Mouse (Mus musculus) C2C12 (cell line): ENCODE results near the gene Tcea3. TPM values are rescaled to one million over a fixed set of nuclear protein-coding genes. Genes with fewer than 3 reads are reported as not detected.

Source experiments
- H3K27me3 ChIP-seq: one replicate; pipeline ENCODE4 v1.6.1; 2011; ENCODE audit not compliant: control insufficient read depth, insufficient read depth, insufficient read length
- H3K36me3 ChIP-seq: one replicate; pipeline ENCODE4 v1.6.1; 2011; ENCODE audit not compliant: control insufficient read depth, insufficient read depth
- H3K4me3 ChIP-seq: one replicate; pipeline ENCODE4 v1.5.1; 2011; ENCODE audit warnings: mild to moderate bottlenecking, control low read depth; ENCODE audit not compliant: poor library complexity, insufficient read depth, severe bottlenecking
- H3K79me2 ChIP-seq: one replicate; pipeline ENCODE4 v1.6.1; 2011; ENCODE audit not compliant: control insufficient read depth, insufficient read depth
- H3K79me3 ChIP-seq: one replicate; pipeline ENCODE4 v1.6.1; 2011; ENCODE audit warnings: low read depth, control low read depth
- H3ac ChIP-seq: one replicate; pipeline ENCODE3; 2011; ENCODE audit warnings: low read depth; ENCODE audit not compliant: control insufficient read depth, insufficient read length
- CEBPB ChIP-seq: IDR thresholded peaks from one replicate; pipeline ENCODE4 v1.6.1; 2011; ENCODE audit warnings: low read depth, mild to moderate bottlenecking, control low read depth, moderate library complexity
- CTCF ChIP-seq: IDR thresholded peaks from one replicate; pipeline ENCODE4 v1.5.1; 2011; ENCODE audit not compliant: control insufficient read depth, insufficient read depth, insufficient read length
- FOSL1 ChIP-seq: IDR thresholded peaks from one replicate; pipeline ENCODE4 v1.8.0; 2011; ENCODE audit warnings: mild to moderate bottlenecking, low read length; ENCODE audit not compliant: poor library complexity, insufficient read depth, severe bottlenecking
- MAX ChIP-seq: IDR thresholded peaks from one replicate; pipeline ENCODE4 v1.6.1; 2011; ENCODE audit warnings: mild to moderate bottlenecking, control low read depth
- MYOD1 ChIP-seq: IDR thresholded peaks from one replicate; pipeline ENCODE4 v1.6.1; 2011; ENCODE audit warnings: low read depth; ENCODE audit not compliant: control insufficient read depth, insufficient read length
- MYOG ChIP-seq: IDR thresholded peaks from one replicate; pipeline ENCODE4 v1.6.1; 2011; ENCODE audit not compliant: control insufficient read depth, insufficient read length; ENCODE audit errors: extremely low read depth
- USF1 ChIP-seq: IDR thresholded peaks from one replicate; pipeline ENCODE4 v1.6.1; 2011; ENCODE audit warnings: low read depth, mild to moderate bottlenecking, control low read depth, moderate library complexity
- polyA plus RNA-seq: library from polyadenylated mRNA; unstranded; fragments of >200 nt; fragmentation: generic; extraction: Trizol; gene quantifications from one replicate; pipeline ENCODE4 v1.2.1, GENCODE M21; 2012; ENCODE audit warnings: missing spikeins

Tcea3 gene
- polyA plus RNA-seq, 1 experiment = 2.8 TPM

DNA sequence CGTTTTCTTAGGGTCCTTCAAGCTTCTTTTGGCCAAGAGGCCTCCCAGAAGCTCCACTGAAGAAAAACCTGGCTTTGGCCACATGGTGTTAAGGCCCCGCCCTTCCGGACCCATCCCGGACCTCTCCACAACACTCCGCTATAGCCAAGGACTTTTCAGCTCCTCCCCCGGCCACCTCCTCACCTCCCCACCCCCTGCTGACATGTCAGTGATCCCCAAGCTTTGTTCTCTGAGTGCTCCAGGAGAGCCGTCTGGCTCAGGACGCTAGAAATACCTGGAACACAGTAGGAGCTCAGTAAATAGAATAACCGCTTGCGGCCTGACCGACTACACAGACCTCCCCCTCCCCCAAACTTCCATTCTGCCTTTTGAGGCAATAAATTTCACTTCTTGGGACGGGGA lies 960 bp upstream of the Tcea3 start:
- no peak overlapping the region for H3ac ChIP-seq
- no peak overlapping the region for H3K4me3 ChIP-seq
- no peak for TF ChIP-seq FOSL1
- no peak for TF ChIP-seq CEBPB
- TF ChIP-seq MAX = no peak
- no peak for TF ChIP-seq MYOG
- no peak for TF ChIP-seq USF1
- no peak for TF ChIP-seq MYOD1
- no peak for TF ChIP-seq CTCF
- no peaks in the 10 kb centered on the region for H3K36me3 ChIP-seq
- no peaks in the 10 kb centered on the region for H3K79me3 ChIP-seq
- no peaks in the 10 kb centered on the region for H3K79me2 ChIP-seq
- H3K27me3 ChIP-seq = no peaks in the 10 kb centered on the region

DNA sequence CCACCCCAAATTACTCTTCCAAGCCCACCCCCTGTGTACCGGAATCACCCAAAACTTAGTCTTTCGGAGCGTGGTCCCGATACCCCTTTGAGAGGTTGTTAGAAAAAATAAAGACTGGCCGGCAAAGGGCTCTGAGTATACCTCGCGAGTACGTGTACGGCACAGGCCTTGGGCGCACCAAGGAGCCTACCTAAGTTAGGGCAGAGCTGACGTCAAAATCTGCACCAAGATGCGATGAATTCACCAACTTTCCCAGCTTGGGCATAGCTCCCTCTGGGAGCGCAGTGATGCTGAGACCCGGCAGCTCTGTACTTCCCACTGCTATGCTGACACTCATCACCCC lies 172 bp upstream of the Tcea3 start:
- Histone ChIP-seq H3K27me3 (no peaks in the 10 kb centered on the region), H3K4me3 (no peak overlapping the region), H3ac (peak overlapping the region; percentile 22), H3K79me3 (no peaks in the 10 kb centered on the region), H3K79me2 (no peaks in the 10 kb centered on the region), H3K36me3 (no peaks in the 10 kb centered on the region)
- TF ChIP-seq FOSL1 = no peak

DNA sequence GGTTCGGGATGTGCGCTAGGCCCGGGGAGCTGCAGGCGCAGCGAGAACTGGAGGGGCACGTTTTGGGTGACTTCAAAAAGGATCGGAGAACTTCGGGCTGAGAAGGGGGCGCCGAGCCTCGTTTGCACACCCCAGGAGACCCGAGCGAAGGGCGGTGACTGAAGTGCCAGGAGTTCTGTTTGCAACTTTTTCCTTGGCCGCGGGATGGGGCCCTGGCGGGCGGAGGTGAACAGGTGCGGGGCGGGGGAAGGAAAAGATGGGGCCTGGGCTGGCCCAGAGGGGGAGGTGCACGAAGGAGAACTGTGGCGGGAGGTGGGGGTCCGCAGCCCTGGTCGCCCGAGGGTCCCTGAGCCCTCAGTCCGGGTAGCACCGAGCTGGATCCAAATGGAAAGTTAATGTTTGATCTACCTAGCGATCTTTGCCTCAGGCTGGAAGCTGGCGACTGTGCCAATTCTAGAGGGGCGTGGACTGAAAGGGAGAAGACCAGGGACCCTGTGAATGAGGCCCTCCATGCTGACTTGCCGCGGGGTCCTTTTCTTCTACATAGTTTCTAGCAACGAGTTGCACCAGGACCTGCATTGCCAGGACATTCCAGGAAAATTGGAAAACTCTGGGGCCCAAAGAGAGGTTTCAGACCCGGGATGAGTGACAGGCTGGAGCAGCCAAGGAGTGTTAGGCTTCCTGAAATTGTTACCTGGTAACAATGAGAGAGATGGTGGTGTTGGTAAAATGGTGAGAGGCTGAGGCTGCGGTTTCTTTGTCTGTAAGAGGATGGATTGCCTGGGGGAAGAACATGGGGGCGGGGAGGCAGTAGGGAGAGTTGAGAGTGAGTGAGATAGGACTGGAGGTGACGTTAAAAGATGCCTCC lies 1.2 kb downstream of the Tcea3 start:
- Histone ChIP-seq H3K79me3 (no peaks in the 10 kb centered on the region), H3K27me3 (no peaks in the 10 kb centered on the region), H3ac (peak overlapping the region; percentile 62), H3K36me3 (no peaks in the 10 kb centered on the region), H3K79me2 (no peaks in the 10 kb centered on the region), H3K4me3 (peak overlapping the region; percentile 11)
- TF ChIP-seq MAX = no peak
- no peak for TF ChIP-seq USF1
- no peak for TF ChIP-seq MYOG
- TF ChIP-seq FOSL1 = no peak
- no peak for TF ChIP-seq MYOD1
- no peak for TF ChIP-seq CEBPB
- no peak for TF ChIP-seq CTCF

DNA sequence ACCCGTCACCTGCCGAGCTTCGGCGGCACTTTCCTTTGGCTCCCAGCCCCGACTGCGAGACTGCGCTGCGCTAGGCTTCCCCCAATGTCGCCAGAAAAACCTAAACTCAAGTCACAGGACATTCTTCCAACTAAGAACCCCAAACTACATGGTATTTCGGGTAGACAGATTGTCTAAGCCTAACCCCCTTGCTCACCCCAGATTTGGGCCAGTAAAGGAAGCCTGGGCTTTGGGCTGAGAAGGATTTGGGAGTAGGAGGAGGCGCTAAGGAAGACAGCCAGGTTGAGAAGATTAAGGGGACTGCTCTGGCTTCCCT lies 1.8 kb downstream of the Tcea3 start:
- H3K36me3 ChIP-seq = no peaks in the 10 kb centered on the region
- H3K79me3 ChIP-seq = no peaks in the 10 kb centered on the region
- no peaks in the 10 kb centered on the region for H3K27me3 ChIP-seq
- H3K4me3 ChIP-seq = no peak overlapping the region
- no peaks in the 10 kb centered on the region for H3K79me2 ChIP-seq
- H3ac ChIP-seq = no peak overlapping the region
- TF ChIP-seq MYOG = no peak
- no peak for TF ChIP-seq MAX
- no peak for TF ChIP-seq CTCF
- TF ChIP-seq CEBPB = no peak

DNA sequence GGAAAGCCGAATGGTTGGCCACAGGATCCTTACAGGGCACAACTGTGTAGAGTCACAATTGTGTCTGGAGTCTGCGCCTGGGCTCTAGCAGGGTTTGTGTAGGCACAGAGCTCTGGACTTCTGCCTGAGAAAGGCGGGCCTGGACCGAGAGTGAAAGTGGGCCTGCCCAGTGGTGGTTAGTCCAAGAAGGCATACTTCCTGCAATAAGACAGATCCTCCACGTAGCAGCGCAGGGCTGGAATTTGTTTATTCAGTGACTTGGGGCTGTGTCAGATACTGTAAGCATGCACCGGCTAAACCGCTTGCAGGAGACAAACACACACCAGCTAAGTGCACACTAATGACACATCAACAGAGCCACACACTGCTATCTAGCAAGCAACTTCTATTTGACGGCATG lies 2.3 kb downstream of the Tcea3 start:
- TF ChIP-seq FOSL1 (peak; percentile 25), MAX (peak; percentile 69), USF1 (no peak)
- Histone ChIP-seq H3ac (no peak overlapping the region), H3K27me3 (no peaks in the 10 kb centered on the region), H3K79me2 (no peaks in the 10 kb centered on the region), H3K36me3 (no peaks in the 10 kb centered on the region), H3K4me3 (no peak overlapping the region), H3K79me3 (no peaks in the 10 kb centered on the region)

DNA sequence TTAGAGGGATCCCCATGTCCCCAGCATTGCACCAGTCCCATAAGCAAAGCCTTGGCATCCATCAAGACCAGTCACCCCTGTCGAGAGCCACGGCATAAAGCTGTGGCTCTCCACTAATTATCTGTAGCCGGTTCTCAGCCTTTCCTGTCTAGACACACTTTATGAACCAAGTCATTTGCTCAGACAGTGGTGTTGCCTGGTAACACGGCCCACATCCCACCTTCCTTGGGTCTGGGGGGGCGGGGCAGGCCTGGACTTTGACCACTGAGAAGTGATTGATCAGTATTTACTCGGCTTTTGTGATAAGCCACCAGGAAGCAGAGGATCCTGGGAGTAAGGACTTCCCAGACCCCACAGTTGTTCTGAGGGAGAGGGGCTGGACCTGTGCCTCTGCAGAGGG lies 8.4 kb downstream of the Tcea3 start:
- Histone ChIP-seq H3K27me3 (no peaks in the 10 kb centered on the region), H3K36me3 (no peaks in the 10 kb centered on the region), H3ac (no peak overlapping the region), H3K79me2 (no peaks in the 10 kb centered on the region), H3K79me3 (no peaks in the 10 kb centered on the region), H3K4me3 (no peak overlapping the region)
- TF ChIP-seq FOSL1 (no peak), MAX (no peak), CTCF (no peak), CEBPB (no peak), MYOD1 (no peak), MYOG (no peak), USF1 (no peak)
